In genomic region chr4:120069582-120069980, GRCm38 (mm10) we compare ENCODE assay signal across 21 mouse cellular contexts. TPM values are rescaled to one million over a fixed set of nuclear protein-coding genes. Genes with fewer than 3 reads are reported as not detected.
"Had no signal": no experiment of that assay in that cellular context is flagged by ENCODE, and none has a peak within 500 bp of the region (broad histone marks: within the 10 kb centered on the region; RNA-seq: fewer than 3 reads in every experiment).

No protein-coding gene starts in this region.

- H3K4me1 ChIP-seq: liver, embryonic 15.5 days had no signal

- H3K4me2 ChIP-seq: limb, embryonic 12.5 days; liver, embryonic 11.5 days; liver, embryonic 15.5 days; neural tube, embryonic 13.5 days had no signal

- H3K36me3 ChIP-seq: limb, embryonic 12.5 days; liver, embryonic 15.5 days; neural tube, embryonic 13.5 days had no signal

- H3K9me3 ChIP-seq: limb, embryonic 12.5 days; liver, embryonic 15.5 days; neural tube, embryonic 13.5 days had no signal

- DNase-seq: kidney, postnatal 10 days; kidney, postnatal 4 days; lung, adult 2 months; lung, postnatal 36 days; midbrain, embryonic 14.5 days; retina, postnatal 1 day; right cerebral cortex, postnatal 25 days; thymus, postnatal 4 days had no signal

- H3K27me3 ChIP-seq: liver, embryonic 15.5 days; neural tube, embryonic 13.5 days had no signal

- H3K9ac ChIP-seq: limb, embryonic 12.5 days; liver, embryonic 15.5 days; neural tube, embryonic 13.5 days had no signal

- H3K4me3 ChIP-seq: layer of hippocampus, adult 2 months; limb, embryonic 12.5 days; liver, embryonic 15.5 days; neural tube, embryonic 13.5 days had no signal

- H3K27ac ChIP-seq: layer of hippocampus, adult 2 months; limb, embryonic 12.5 days; liver, embryonic 15.5 days; neural tube, embryonic 13.5 days; stomach, postnatal 0 days had no signal

RNA-seq across cellular contexts. Expression of gene AL607142.1, which starts 4.8 kb away (rescaled TPM):
- total RNA-seq: layer of hippocampus, adult 2 months; layer of hippocampus, postnatal 10 days; left cerebral cortex, postnatal 36 days; megakaryocyte progenitor cell, adult 5-6 weeks; monocyte, adult 5-6 weeks had no signal
- polyA plus RNA-seq: kidney, embryonic 14.5 days; limb, embryonic 12.5 days; liver, embryonic 11.5 days; liver, embryonic 15.5 days; lung, adult 2 months; lung, postnatal 0 days; midbrain, embryonic 14.5 days; neural tube, embryonic 13.5 days; small intestine, adult 2 months; stomach, postnatal 0 days had no signal
